Mouse (Mus musculus) stomach, embryonic 14.5 days (tissue): Measurements from ENCODE around the gene Pp2d1. TPM values are rescaled to one million over a fixed set of nuclear protein-coding genes. Genes with fewer than 3 reads are reported as not detected.
"Not testable (repeated sequence)": the region's sequence is repeated elsewhere in the genome, so short reads cannot be mapped to it uniquely, and the experiment has no call there.

Source experiments
- ATAC-seq: fragments of 200-750 bp; cut with Nextera tagmentation; 2 replicates; pipeline ENCODE4 v1.8.0; 2017; ENCODE audit warnings: low read depth, moderate TSS enrichment; ENCODE audit not compliant: insufficient number of reproducible peaks, insufficient read depth, low FRiP score
- H3K27ac ChIP-seq: fragments of 300-500 bp; sonication (generic); 2 replicates; pipeline ENCODE4 v1.5.1; 2014; ENCODE audit warnings: mild to moderate bottlenecking, low read length, moderate library complexity, mixed read lengths
- H3K27me3 ChIP-seq: fragments of 300-500 bp; sonication (generic); 2 replicates; pipeline ENCODE4 v1.6.1; 2014; ENCODE audit warnings: low read length, control low read depth, mixed read lengths; ENCODE audit not compliant: control insufficient read depth, insufficient read depth
- H3K36me3 ChIP-seq: fragments of 300-500 bp; sonication (generic); 2 replicates; pipeline ENCODE4 v1.6.1; 2014; ENCODE audit warnings: mild to moderate bottlenecking, control low read depth, low read length, moderate library complexity, mixed read lengths; ENCODE audit not compliant: control insufficient read depth, insufficient read depth
- H3K4me1 ChIP-seq: fragments of 300-500 bp; sonication (generic); 2 replicates; pipeline ENCODE4 v1.6.1; 2014; ENCODE audit warnings: low read length, control low read depth, mixed read lengths; ENCODE audit not compliant: control insufficient read depth, insufficient read depth
- H3K4me2 ChIP-seq: fragments of 300-500 bp; sonication (generic); replicated peaks from 2 replicates; pipeline ENCODE4 v1.6.1; 2014; ENCODE audit warnings: low read depth, low read length, control low read depth
- H3K4me3 ChIP-seq: fragments of 300-500 bp; sonication (generic); 2 replicates; pipeline ENCODE4 v1.5.1; 2014; ENCODE audit warnings: low read depth, low read length, control low read depth
- H3K9ac ChIP-seq: fragments of 300-500 bp; sonication (generic); replicated peaks from 2 replicates; pipeline ENCODE4 v1.6.1; 2014; ENCODE audit warnings: low read depth, mild to moderate bottlenecking, control low read depth, low read length, moderate library complexity, mixed read lengths
- H3K9me3 ChIP-seq: fragments of 300-500 bp; sonication (generic); 2 replicates; pipeline ENCODE4 v1.6.1; 2016; ENCODE audit warnings: low read depth, low read length, control low read depth; ENCODE audit not compliant: control insufficient read depth
- WGBS: fragments of 180-500 bp; shearing (Covaris S2); extraction: QIAGEN DNeasy Blood & Tissue Kit; methylation state at CpG from one replicate; pipeline ENCODE4 v1.1.7; 2014; 5-methylcytosine and 5-hydroxymethylcytosine counted together
- polyA plus RNA-seq: library from polyadenylated mRNA; unstranded; fragments of >200 nt; fragmentation: Nextera tagmentation; extraction: Ambion mirVana; gene quantifications from 2 replicates; pipeline ENCODE4 v1.2.1, GENCODE M21; 2014

The Pp2d1 gene
- polyA plus RNA-seq, 1 experiment from 2014 or later: 0.48 TPM

- Histone ChIP-seq H3K9ac (no peak overlapping the region), H3K27me3 (no peaks in the 10 kb centered on the region), H3K36me3 (no peaks in the 10 kb centered on the region), H3K4me3 (no peak overlapping the region), H3K4me2 (no peak overlapping the region), H3K9me3 (no peaks in the 10 kb centered on the region), H3K27ac (no peak overlapping the region), H3K4me1 (no peaks in the 10 kb centered on the region)
- WGBS: 73% methylated on average over 9 of the region's 9 CpGs
- no peak for ATAC-seq
These were observed 39.5 kb upstream of the Pp2d1 start for GRCm38 (mm10) chr17:53578776-53579175.

- Histone ChIP-seq H3K9ac (no peak overlapping the region), H3K4me3 (no peak overlapping the region), H3K36me3 (no peaks in the 10 kb centered on the region), H3K27ac (no peak overlapping the region), H3K27me3 (no peaks in the 10 kb centered on the region), H3K4me1 (no peaks in the 10 kb centered on the region), H3K9me3 (no peaks in the 10 kb centered on the region), H3K4me2 (no peak overlapping the region)
- WGBS: 69% methylated on average over 6 of the region's 6 CpGs
- ATAC-seq: no peak
These were observed 39.0 kb upstream of the Pp2d1 start for GRCm38 (mm10) chr17:53578249-53578648.

- 79% methylated on average over 5 of the region's 5 CpGs for WGBS
- Histone ChIP-seq H3K4me1 (no peaks in the 10 kb centered on the region), H3K27me3 (no peaks in the 10 kb centered on the region), H3K4me3 (no peak overlapping the region), H3K9ac (no peak overlapping the region), H3K9me3 (no peaks in the 10 kb centered on the region), H3K4me2 (no peak overlapping the region), H3K27ac (no peak overlapping the region), H3K36me3 (no peaks in the 10 kb centered on the region)
- ATAC-seq: no peak
These were observed 38.5 kb upstream of the Pp2d1 start for GRCm38 (mm10) chr17:53577754-53578153.

- Histone ChIP-seq H3K27ac (no peak overlapping the region), H3K9ac (no peak overlapping the region), H3K36me3 (no peaks in the 10 kb centered on the region), H3K27me3 (no peaks in the 10 kb centered on the region), H3K4me2 (no peak overlapping the region), H3K4me1 (no peaks in the 10 kb centered on the region), H3K9me3 (no peaks in the 10 kb centered on the region), H3K4me3 (no peak overlapping the region)
- 85% methylated on average over 2 of the region's 2 CpGs for WGBS
- no peak for ATAC-seq
These were observed 37.9 kb upstream of the Pp2d1 start for GRCm38 (mm10) chr17:53577151-53577550.

DNA sequence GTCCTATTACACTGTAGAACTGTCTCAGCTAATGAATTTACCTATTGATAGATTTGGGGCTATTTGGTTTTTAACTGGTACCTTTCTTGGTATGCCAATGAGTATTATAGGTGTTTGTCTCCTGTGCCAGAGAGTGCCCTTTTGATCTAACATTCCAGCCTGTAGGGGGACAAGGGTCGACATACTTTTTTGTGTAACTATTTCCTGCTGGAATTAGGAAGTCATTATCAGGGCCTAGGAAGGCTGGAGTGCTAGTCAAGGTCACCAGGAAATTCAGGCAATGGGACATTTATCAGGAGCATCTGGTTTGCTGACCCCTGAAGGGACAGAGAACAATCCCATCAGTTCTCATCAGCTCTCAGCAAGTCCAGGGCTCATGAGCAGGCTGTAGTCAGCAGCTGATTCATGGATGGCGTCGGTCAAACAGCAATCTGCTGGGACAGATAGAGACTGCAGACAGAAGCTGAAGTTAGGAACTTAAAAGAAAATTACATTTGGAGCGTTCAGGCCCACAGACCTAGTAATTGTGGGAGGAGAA, 33.8 kb upstream of the Pp2d1 start:
- Histone ChIP-seq H3K4me1 (peaks cover 13% of the 10 kb centered on the region), H3K36me3 (no peaks in the 10 kb centered on the region), H3K9me3 (no peaks in the 10 kb centered on the region), H3K27ac (no peak overlapping the region), H3K27me3 (no peaks in the 10 kb centered on the region), H3K4me2 (no peak overlapping the region), H3K9ac (no peak overlapping the region), H3K4me3 (no peak overlapping the region)
- 55% methylated on average over 4 of the region's 4 CpGs for WGBS
- ATAC-seq: no peak

DNA sequence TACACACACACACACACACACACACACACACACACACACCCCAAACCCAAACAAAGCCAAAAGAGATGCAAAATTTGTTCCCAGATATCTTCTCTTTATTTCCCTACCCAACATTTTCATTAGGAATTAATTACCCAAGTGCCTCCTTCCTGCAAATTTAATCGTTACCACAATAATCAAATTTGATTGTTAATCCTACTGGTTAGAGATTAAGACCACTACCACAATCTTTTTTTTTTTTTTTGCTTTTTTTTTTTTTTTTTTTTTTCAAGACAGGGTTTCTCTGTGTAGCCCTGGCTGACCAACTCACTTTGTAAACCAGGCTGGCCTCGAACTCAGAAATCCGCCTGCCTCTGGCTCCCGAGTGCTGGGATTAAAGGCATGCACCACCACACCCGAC, 31.7 kb upstream of the Pp2d1 start:
- not testable (repeated sequence) for H3K9me3 ChIP-seq, H3K9ac ChIP-seq, H3K27ac ChIP-seq, ATAC-seq, H3K4me3 ChIP-seq, H3K27me3 ChIP-seq, H3K36me3 ChIP-seq, H3K4me2 ChIP-seq
- H3K4me1 ChIP-seq: peaks cover 17% of the 10 kb centered on the region
- WGBS: 85% methylated on average over 5 of the region's 5 CpGs

DNA sequence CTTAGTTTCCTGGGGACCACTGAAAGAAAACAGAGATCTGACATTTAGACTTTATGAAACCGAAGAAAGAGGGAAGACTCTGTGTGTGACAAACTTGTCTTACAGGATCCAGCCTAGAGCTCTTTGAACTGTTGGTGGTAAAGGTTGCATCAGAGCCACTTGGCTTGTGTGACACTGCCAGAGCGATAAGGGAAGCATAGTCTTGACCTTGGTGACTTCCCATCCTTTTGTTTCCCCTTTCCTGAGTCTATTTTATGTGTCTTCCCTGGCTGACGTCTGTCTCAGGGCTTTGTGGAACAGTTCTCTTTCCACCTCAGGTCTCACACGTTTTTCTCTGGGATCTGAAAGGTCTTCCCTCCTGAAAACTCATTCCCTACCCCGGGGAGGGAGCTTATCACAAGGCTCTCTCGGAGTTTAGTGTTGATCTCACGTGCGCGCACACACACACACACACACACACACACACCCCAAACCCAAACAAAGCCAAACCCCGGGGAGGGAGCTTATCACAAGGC, 31.2 kb upstream of the Pp2d1 start:
- H3K4me3 ChIP-seq: no peak overlapping the region
- ATAC-seq: no peak
- H3K4me1 ChIP-seq: peaks cover 17% of the 10 kb centered on the region
- H3K4me2 ChIP-seq: no peak overlapping the region
- WGBS: 37% methylated on average over 10 of the region's 10 CpGs
- H3K9ac ChIP-seq: no peak overlapping the region
- no peaks in the 10 kb centered on the region for H3K9me3 ChIP-seq
- peak overlapping the region; percentile 30; the same call in 1 of the 2 replicates for H3K27ac ChIP-seq
- H3K27me3 ChIP-seq: no peaks in the 10 kb centered on the region
- no peaks in the 10 kb centered on the region for H3K36me3 ChIP-seq

DNA sequence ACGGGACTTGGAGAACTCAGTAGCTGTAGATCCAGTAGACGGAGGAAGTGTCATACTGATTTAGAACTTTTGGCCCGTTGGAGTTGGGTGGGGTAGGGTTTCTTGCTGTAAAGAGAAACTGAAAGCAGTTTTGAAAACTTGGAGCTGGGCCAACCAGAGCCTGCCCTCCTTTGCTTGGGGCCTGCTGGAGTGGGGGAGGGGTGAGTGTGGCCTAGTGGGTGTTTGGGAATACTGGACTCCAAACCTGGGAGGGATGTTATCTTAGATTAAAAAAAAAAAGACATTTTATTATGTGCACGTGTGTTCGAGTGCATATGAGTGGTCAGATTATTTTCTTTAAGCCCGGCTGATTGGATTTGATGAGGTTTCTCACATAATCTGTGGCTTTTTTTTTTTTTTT, 30.6 kb upstream of the Pp2d1 start:
- H3K9me3 ChIP-seq: no peaks in the 10 kb centered on the region
- no peak for ATAC-seq
- H3K36me3 ChIP-seq: no peaks in the 10 kb centered on the region
- no peak overlapping the region for H3K4me3 ChIP-seq
- H3K4me2 ChIP-seq: peak overlapping the region; percentile 26
- H3K27me3 ChIP-seq: no peaks in the 10 kb centered on the region
- H3K9ac ChIP-seq: no peak overlapping the region
- WGBS: 24% methylated on average over 6 of the region's 6 CpGs
- peaks cover 17% of the 10 kb centered on the region for H3K4me1 ChIP-seq
- H3K27ac ChIP-seq: peak overlapping the region; percentile 30; the same call in 1 of the 2 replicates
